Mouse (Mus musculus) limb, embryonic 10.5 days (tissue): Measurements from ENCODE around the gene Mmp23. TPM values are rescaled to one million over a fixed set of nuclear protein-coding genes. Genes with fewer than 3 reads are reported as not detected.
A peak's percentile ranks its signal among the peaks of the same experiment; 100 is the strongest.
"Not testable (repeated sequence)": the region's sequence is repeated elsewhere in the genome, so short reads cannot be mapped to it uniquely, and the experiment has no call there.

Experiments used
- DNase-seq: peaks from one replicate; pipeline ENCODE4 v3.0.0-alpha.2; 2017; ENCODE audit warnings: low spot score
- H3K27ac ChIP-seq: fragments of 300-500 bp; sonication (generic); 2 replicates; pipeline ENCODE4 v1.5.1; 2016; ENCODE audit warnings: mild to moderate bottlenecking
- H3K27me3 ChIP-seq: fragments of 300-500 bp; sonication (generic); 2 replicates; pipeline ENCODE4 v1.6.1; 2016; ENCODE audit warnings: low read depth, mild to moderate bottlenecking; ENCODE audit not compliant: poor library complexity, severe bottlenecking
- H3K36me3 ChIP-seq: fragments of 300-500 bp; sonication (generic); 2 replicates; pipeline ENCODE4 v1.6.1; 2016; ENCODE audit warnings: mild to moderate bottlenecking, moderate library complexity
- H3K4me1 ChIP-seq: fragments of 300-500 bp; sonication (generic); 2 replicates; pipeline ENCODE4 v1.6.1; 2016
- H3K4me3 ChIP-seq: fragments of 300-500 bp; sonication (generic); 2 replicates; pipeline ENCODE4 v1.5.1; 2016; ENCODE audit warnings: mild to moderate bottlenecking, moderate library complexity
- H3K9me3 ChIP-seq: fragments of 300-500 bp; sonication (generic); replicated peaks from 2 replicates; pipeline ENCODE4 v1.6.1; 2016; ENCODE audit warnings: mild to moderate bottlenecking
- WGBS: fragments of 180-500 bp; shearing (Covaris S2); methylation state at CpG from one replicate; pipeline ENCODE4 v1.1.7; 2016; 5-methylcytosine and 5-hydroxymethylcytosine counted together
- polyA plus RNA-seq: library from polyadenylated mRNA; unstranded; fragments of >200 nt; fragmentation: Nextera tagmentation; extraction: Ambion mirVana; gene quantifications from 2 replicates; pipeline ENCODE4 v1.2.1, GENCODE M21; 2016

The Mmp23 gene
- polyA plus RNA-seq, 1 experiment from 2014 or later = 10.4 TPM

DNA sequence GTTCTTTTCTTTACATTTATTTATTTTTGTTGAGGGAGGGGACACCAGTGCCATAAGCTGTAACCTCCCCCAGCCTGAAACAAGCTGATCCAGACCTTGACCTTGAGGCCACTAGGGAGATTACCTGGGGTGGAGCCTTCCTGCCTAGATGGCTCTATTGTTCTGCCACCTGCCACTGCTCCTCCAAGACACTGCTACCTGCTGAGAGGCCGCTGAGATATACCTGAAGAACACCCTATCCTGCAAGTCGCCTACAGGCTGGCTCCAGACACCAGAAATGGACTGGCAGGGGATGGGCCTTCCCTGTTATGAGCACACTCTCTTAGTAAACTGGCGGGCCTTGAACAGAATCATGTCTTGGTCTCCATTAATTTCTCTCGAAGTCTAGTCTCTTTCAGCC is 17.1 kb upstream of the Mmp23 start:
- H3K4me3 ChIP-seq = peak overlapping the region; percentile 86
- not testable (repeated sequence) for H3K27ac ChIP-seq
- WGBS = 64% methylated on average over 4 of the region's 4 CpGs

GRCm38 (mm10) chr4:155669598-155670075 is 16.5 kb upstream of the Mmp23 start:
- Histone ChIP-seq H3K36me3 (peaks cover 8% of the 10 kb centered on the region; the same call in 1 of the 2 replicates), H3K4me1 (peaks cover 12% of the 10 kb centered on the region), H3K27me3 (no peaks in the 10 kb centered on the region), H3K9me3 (no peaks in the 10 kb centered on the region), H3K27ac (peak overlapping the region; percentile 84), H3K4me3 (peak overlapping the region; percentile 86)
- 3% methylated on average over 8 of the region's 8 CpGs for WGBS
- no peak for DNase-seq

More for the DNA sequence above, 17.1 kb upstream of the Mmp23 start:
- not testable (repeated sequence) for DNase-seq, H3K27me3 ChIP-seq, H3K36me3 ChIP-seq, H3K9me3 ChIP-seq
- peaks cover 12% of the 10 kb centered on the region for H3K4me1 ChIP-seq

GRCm38 (mm10) chr4:155668689-155669597 is 15.8 kb upstream of the Mmp23 start, which contains the start of gene Mib2:
TSS of gene Mib2 (minus strand) at chr4:155669198.
- Histone ChIP-seq H3K4me1 (peaks cover 12% of the 10 kb centered on the region), H3K27ac (peak within 1 kb of the TSS; percentile 84), H3K36me3 (peaks cover 8% of the 10 kb centered on the region; the same call in 1 of the 2 replicates), H3K27me3 (no peaks in the 10 kb centered on the region), H3K9me3 (no peaks in the 10 kb centered on the region), H3K4me3 (peak within 1 kb of the TSS; percentile 86)
- DNase-seq = peak; percentile 96
- WGBS = under 1% methylated on average over 73 of the region's 73 CpGs

GRCm38 (mm10) chr4:155666903-155667302 is 13.7 kb upstream of the Mmp23 start:
- Histone ChIP-seq H3K4me3 (no peak overlapping the region), H3K27me3 (no peaks in the 10 kb centered on the region), H3K9me3 (no peaks in the 10 kb centered on the region), H3K36me3 (peaks cover 8% of the 10 kb centered on the region; the same call in 1 of the 2 replicates), H3K27ac (no peak overlapping the region), H3K4me1 (peaks cover 12% of the 10 kb centered on the region)
- no peak for DNase-seq

DNA sequence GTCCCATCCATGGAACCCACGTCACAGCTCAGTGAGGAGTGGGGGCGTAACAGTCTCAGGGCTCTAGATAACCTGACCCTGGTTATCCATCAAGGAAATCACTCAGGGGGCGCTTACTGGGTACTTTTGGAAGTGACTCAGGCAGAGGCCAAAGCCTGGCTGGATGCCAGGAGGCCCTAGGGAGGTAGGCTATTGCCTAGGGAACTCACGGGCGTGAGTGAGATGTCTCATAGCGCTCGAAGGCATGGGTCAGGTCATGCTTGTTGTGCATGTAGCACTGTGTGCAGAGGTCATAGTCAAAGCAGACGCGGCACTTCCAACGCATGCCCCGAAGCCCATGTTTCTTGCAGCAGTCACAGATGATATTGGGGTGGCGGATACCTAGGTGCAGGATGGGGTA is 7.5 kb upstream of the Mmp23 start:
- H3K9me3 ChIP-seq = no peaks in the 10 kb centered on the region
- H3K27me3 ChIP-seq = peaks cover 14% of the 10 kb centered on the region
- 97% methylated on average over 12 of the region's 12 CpGs for WGBS
- H3K4me1 ChIP-seq = peaks cover 3% of the 10 kb centered on the region; the same call in 1 of the 2 replicates
- no peak overlapping the region for H3K4me3 ChIP-seq
- no peak for DNase-seq
- peaks cover 48% of the 10 kb centered on the region for H3K36me3 ChIP-seq
- no peak overlapping the region for H3K27ac ChIP-seq

DNA sequence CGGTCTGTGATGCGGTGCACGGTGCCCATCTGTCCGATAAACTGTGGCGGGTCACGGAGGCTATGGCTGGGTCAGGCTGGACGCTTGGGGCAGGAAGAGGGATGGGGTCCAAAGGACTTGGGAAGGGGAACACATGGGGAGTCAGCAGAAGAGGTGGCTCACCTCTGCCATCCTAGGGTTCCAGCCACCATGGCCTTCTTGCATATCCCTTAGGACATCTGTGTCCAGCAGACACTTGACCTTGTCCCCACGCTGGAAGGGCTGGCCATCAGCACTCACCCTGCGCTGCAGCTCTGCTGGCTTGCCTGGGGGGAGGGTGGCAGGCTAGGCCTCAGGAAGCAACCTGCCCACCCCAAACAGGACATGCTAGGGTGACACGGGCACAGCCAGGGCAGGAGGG is 5.8 kb upstream of the Mmp23 start:
- Histone ChIP-seq H3K27ac (no peak overlapping the region; the same call in 1 of the 2 replicates), H3K36me3 (peaks cover 44% of the 10 kb centered on the region), H3K4me3 (no peak overlapping the region), H3K27me3 (peaks cover 31% of the 10 kb centered on the region), H3K4me1 (peaks cover 18% of the 10 kb centered on the region), H3K9me3 (no peaks in the 10 kb centered on the region)
- DNase-seq = peak; percentile 26
- 95% methylated on average over 10 of the region's 10 CpGs for WGBS

- Histone ChIP-seq H3K27ac (no peak overlapping the region), H3K27me3 (peaks cover 58% of the 10 kb centered on the region), H3K36me3 (peaks cover 56% of the 10 kb centered on the region), H3K4me1 (peaks cover 45% of the 10 kb centered on the region), H3K9me3 (no peaks in the 10 kb centered on the region), H3K4me3 (no peak overlapping the region)
- DNase-seq = peak; percentile 24
- 91% methylated on average over 13 of the region's 13 CpGs for WGBS
Observed at GRCm38 (mm10) chr4:155656214-155656751, 3.1 kb upstream of the Mmp23 start.

DNA sequence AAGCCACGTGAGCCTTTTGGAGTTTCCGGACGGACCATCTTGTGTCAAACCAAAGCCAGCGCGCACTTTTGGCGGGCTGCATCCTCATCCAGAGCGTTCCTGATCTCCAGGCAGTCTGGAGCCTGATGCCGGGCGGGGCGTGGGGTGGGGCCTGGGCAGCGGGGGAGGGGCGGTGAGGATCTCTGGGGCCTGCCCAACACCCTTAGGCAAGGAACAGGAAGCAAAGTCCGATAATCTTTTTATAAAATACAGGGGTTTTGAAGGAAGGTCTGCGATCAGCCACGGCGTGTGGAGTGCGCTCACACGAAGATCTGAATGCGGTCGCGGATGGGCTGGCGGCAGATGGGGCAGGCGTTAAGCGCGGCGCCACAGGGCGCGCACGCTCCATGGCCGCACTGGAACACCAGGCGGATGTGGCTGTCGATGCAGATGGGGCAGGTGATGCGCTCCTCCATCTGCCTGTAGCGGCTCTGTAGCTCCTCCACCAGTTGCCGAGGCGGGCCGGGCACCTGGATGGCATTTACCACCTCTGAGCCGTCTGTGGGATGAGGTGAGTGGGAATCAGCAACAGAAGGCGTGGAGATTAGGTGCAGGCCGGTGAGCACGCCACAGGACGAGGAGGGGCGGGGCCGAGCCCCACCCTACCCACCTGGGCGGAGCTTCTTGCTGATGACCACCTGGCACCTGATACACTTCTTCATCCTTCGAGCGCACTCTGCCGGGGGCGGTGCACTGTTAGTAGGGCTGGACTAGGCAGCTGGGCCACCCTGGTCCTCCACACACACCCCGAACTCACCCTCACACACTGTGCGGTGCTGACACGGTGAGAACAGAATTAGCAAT is 1.5 kb upstream of the Mmp23 start:
- WGBS = under 1% methylated on average over 52 of the region's 52 CpGs
- Histone ChIP-seq H3K27me3 (peaks cover 68% of the 10 kb centered on the region), H3K36me3 (peaks cover 65% of the 10 kb centered on the region)

DNA sequence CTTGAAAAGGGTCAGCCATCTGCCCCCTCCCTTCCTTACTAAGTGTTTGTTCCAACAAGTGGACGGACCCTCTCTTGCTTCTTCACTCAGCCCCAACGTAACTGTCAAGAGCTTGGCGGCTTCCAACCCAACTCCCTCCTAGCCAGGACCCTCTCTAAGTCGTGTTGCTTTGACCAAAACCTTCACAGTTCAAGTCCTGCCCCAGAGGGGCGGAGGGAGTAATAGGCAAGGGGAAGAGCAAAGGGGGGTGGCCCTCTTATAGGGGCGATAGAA is 935 bp upstream of the Mmp23 start:
- Histone ChIP-seq H3K9me3 (no peaks in the 10 kb centered on the region), H3K27ac (peak overlapping the region; percentile 83), H3K36me3 (peaks cover 66% of the 10 kb centered on the region), H3K27me3 (peaks cover 68% of the 10 kb centered on the region), H3K4me3 (peak overlapping the region; percentile 65), H3K4me1 (peaks cover 47% of the 10 kb centered on the region)
- no peak for DNase-seq
- WGBS = 2% methylated on average over 6 of the region's 6 CpGs

More for the DNA sequence above, 1.5 kb upstream of the Mmp23 start:
- Histone ChIP-seq H3K27ac (peak overlapping the region; percentile 83), H3K4me3 (peak overlapping the region; percentile 65), H3K9me3 (no peaks in the 10 kb centered on the region), H3K4me1 (peaks cover 47% of the 10 kb centered on the region)
- DNase-seq = peak; percentile 78

- no peaks in the 10 kb centered on the region for H3K9me3 ChIP-seq
- peaks cover 47% of the 10 kb centered on the region for H3K4me1 ChIP-seq
- 3% methylated on average over 31 of the region's 31 CpGs for WGBS
- peaks cover 68% of the 10 kb centered on the region for H3K27me3 ChIP-seq
- H3K4me3 ChIP-seq = peak overlapping the region; percentile 65
- no peak for DNase-seq
- H3K36me3 ChIP-seq = peaks cover 66% of the 10 kb centered on the region
- peak overlapping the region; percentile 83 for H3K27ac ChIP-seq
Observed at GRCm38 (mm10) chr4:155653451-155654182, 433 bp upstream of the Mmp23 start.

GRCm38 (mm10) chr4:155652283-155653085 is 700 bp downstream of the Mmp23 start:
- Histone ChIP-seq H3K27ac (peak overlapping the region; percentile 83), H3K4me3 (peak overlapping the region; percentile 65), H3K36me3 (peaks cover 71% of the 10 kb centered on the region), H3K9me3 (no peaks in the 10 kb centered on the region), H3K4me1 (peaks cover 47% of the 10 kb centered on the region), H3K27me3 (peaks cover 68% of the 10 kb centered on the region)
- WGBS = 17% methylated on average over 36 of the region's 36 CpGs
- peak; percentile 35 for DNase-seq
